Mouse (Mus musculus) MEL (cell line): ENCODE measurements around the gene Basp1.

Source experiments
- CTCF ChIP-seq, 3 experiments: IDR thresholded peaks in 2 of 3; conservative IDR thresholded peaks in 1 of 3; 2 replicates each; pipeline ENCODE4 v1.5.1; 2011 to 2012; ENCODE audit warnings: low read length in 3 of 3, low read depth in 2 of 3, mild to moderate bottlenecking in 2 of 3, improper control_type of control experiment in 1 of 3, inconsistent platforms in 1 of 3, mixed read lengths in 1 of 3, moderate library complexity in 1 of 3; ENCODE audit not compliant: control insufficient read depth in 1 of 3, insufficient read depth in 1 of 3, poor library complexity in 1 of 3, severe bottlenecking in 1 of 3
- E2F4 ChIP-seq: IDR thresholded peaks from 2 replicates; pipeline ENCODE4 v1.6.1; 2011; ENCODE audit warnings: low read depth, low read length, improper control_type of control experiment, borderline replicate concordance
- EP300 ChIP-seq, 2 experiments: IDR thresholded peaks; 2 replicates each; pipeline ENCODE4 v1.6.1; 2011; ENCODE audit warnings: improper control_type of control experiment in 2 of 2, low read length in 2 of 2, low read depth in 1 of 2, mild to moderate bottlenecking in 1 of 2
- ETS1 ChIP-seq: IDR thresholded peaks from 2 replicates; pipeline ENCODE4 v1.6.1; 2012; ENCODE audit warnings: low read depth, mild to moderate bottlenecking, inconsistent platforms, low read length, improper control_type of control experiment, moderate library complexity
- GATA1 ChIP-seq: IDR thresholded peaks from 2 replicates; pipeline ENCODE4 v1.6.1; 2011; ENCODE audit warnings: low read depth, low read length, improper control_type of control experiment
- MAX ChIP-seq: IDR thresholded peaks from 2 replicates; pipeline ENCODE4 v1.6.1; 2011; ENCODE audit warnings: low read length, improper control_type of control experiment
- NELFE ChIP-seq: IDR thresholded peaks from 2 replicates; pipeline ENCODE4 v1.6.1; 2011; ENCODE audit warnings: low read depth, low read length, improper control_type of control experiment
- POLR2A ChIP-seq, 2 experiments: IDR thresholded peaks; 2 replicates each; pipeline ENCODE4 v1.6.1; 2011 to 2012; ENCODE audit warnings: low read length in 2 of 2, mild to moderate bottlenecking in 2 of 2, control low read depth in 1 of 2, improper control_type of control experiment in 1 of 2, low read depth in 1 of 2, moderate library complexity in 1 of 2; ENCODE audit not compliant: control insufficient read depth in 1 of 2, insufficient read depth in 1 of 2, poor library complexity in 1 of 2
- TBP ChIP-seq: IDR thresholded peaks from 2 replicates; pipeline ENCODE4 v1.8.0; 2011; ENCODE audit warnings: low read depth, low read length, improper control_type of control experiment
- USF1 ChIP-seq: IDR thresholded peaks from 2 replicates; pipeline ENCODE4 v1.6.1; 2014; ENCODE audit warnings: low read depth, mild to moderate bottlenecking, inconsistent platforms, low read length, improper control_type of control experiment, moderate library complexity
- ZC3H11A ChIP-seq: IDR thresholded peaks from 2 replicates; pipeline ENCODE4 v1.6.1; 2012; ENCODE audit warnings: low read depth, mild to moderate bottlenecking, inconsistent platforms, low read length, improper control_type of control experiment
- ZMIZ1 ChIP-seq: IDR thresholded peaks from 2 replicates; pipeline ENCODE4 v1.6.1; 2012; ENCODE audit warnings: low read depth, mild to moderate bottlenecking, inconsistent platforms, low read length, improper control_type of control experiment, moderate library complexity
- ZNF384 ChIP-seq: IDR thresholded peaks from 2 replicates; pipeline ENCODE4 v1.6.1; 2012; ENCODE audit warnings: low read depth, mild to moderate bottlenecking, inconsistent platforms, low read length, improper control_type of control experiment

- TF ChIP-seq E2F4, result no peak
- no peak for TF ChIP-seq MAX
- no peak for TF ChIP-seq CTCF (IDR thresholded peaks at IDR 0.05 in 2 of 3, conservative IDR thresholded peaks at IDR 0.05 in 1 of 3; ENCODE audit: control insufficient read depth in 1 of 3, insufficient read depth in 1 of 3, low read depth in 2 of 3, low read length in 3 of 3, poor library complexity in 1 of 3, severe bottlenecking in 1 of 3)
- no peak for TF ChIP-seq POLR2A (IDR thresholded peaks at IDR 0.05; ENCODE audit: control insufficient read depth in 1 of 2, insufficient read depth in 1 of 2, low read depth in 1 of 2, low read length in 2 of 2, poor library complexity in 1 of 2)
- TF ChIP-seq GATA1, result no peak
- no peak for TF ChIP-seq NELFE
- TF ChIP-seq EP300 (IDR thresholded peaks at IDR 0.05; ENCODE audit: low read depth in 1 of 2, low read length in 2 of 2), result no peak
- no peak for TF ChIP-seq ZC3H11A
- TF ChIP-seq ETS1, result no peak
- TF ChIP-seq ZMIZ1, result no peak
- no peak for TF ChIP-seq ZNF384
- no peak for TF ChIP-seq TBP
- TF ChIP-seq USF1, result no peak
These were observed 26.0 kb downstream of the Basp1 start for GRCm38 (mm10) chr15:25387572-25387971.
